Mouse (Mus musculus) left cerebral cortex, postnatal 25 days (tissue): ENCODE data around the gene Socs2. TPM values are rescaled to one million over a fixed set of nuclear protein-coding genes. Genes with fewer than 3 reads are reported as not detected.

Experiments
- DNase-seq, 2 experiments: peaks; one replicate each; pipeline ENCODE4 v3.0.0; 2022; ENCODE audit warnings: low spot score in 2 of 2, mixed read lengths in 1 of 2
- intact Hi-C: fragments of 180-260 bp; cut with DNase I; formaldehyde crosslinking; loops from one replicate; pipeline ENCODE4 v1.15.1; 2025
- total RNA-seq, 2 experiments: library from RNA; stranded (reverse); gene quantifications; 2 replicates each; pipeline ENCODE4 v1.2.3; 2021

Gene Socs2
- 10 to 100 TPM; 24.3 to 29.9 TPM for total RNA-seq

GRCm38 (mm10) chr10:95416685-95417495 lies at the start of gene Socs2:
Gene Socs2, minus strand, starts transcription at chr10:95417180.
- intact Hi-C loops = loop anchor here (2.0 to 5.0 kb wide), 5 partner anchors 55 to 426 kb away; no protein-coding TSS in a partner anchor

GRCm38 (mm10) chr10:95465485-95465896 lies 48.5 kb upstream of the Socs2 start:
- intact Hi-C loops = no loop called here
- no peak for DNase-seq

More at GRCm38 (mm10) chr10:95416685-95417495, at the start of gene Socs2:
- peak; percentile 90 to 95 for DNase-seq

GRCm38 (mm10) chr10:95464527-95464926 lies 47.5 kb upstream of the Socs2 start:
- DNase-seq = no peak

GRCm38 (mm10) chr10:95462231-95462630 lies 45.3 kb upstream of the Socs2 start:
- intact Hi-C loops = no loop called here

More at GRCm38 (mm10) chr10:95464527-95464926, 47.5 kb upstream of the Socs2 start:
- intact Hi-C loops = no loop called here

GRCm38 (mm10) chr10:95461053-95461553 lies 44.1 kb upstream of the Socs2 start:
- intact Hi-C loops = no loop called here

More at GRCm38 (mm10) chr10:95462231-95462630, 45.3 kb upstream of the Socs2 start:
- DNase-seq = no peak

GRCm38 (mm10) chr10:95458050-95458806 lies 41.2 kb upstream of the Socs2 start:
- intact Hi-C loops = no loop called here

More at GRCm38 (mm10) chr10:95461053-95461553, 44.1 kb upstream of the Socs2 start:
- DNase-seq = no peak

GRCm38 (mm10) chr10:95457367-95458049 lies 40.5 kb upstream of the Socs2 start:
- intact Hi-C loops = no loop called here
- peak in 1 of 2 experiments; percentile 24 for DNase-seq

More at GRCm38 (mm10) chr10:95458050-95458806, 41.2 kb upstream of the Socs2 start:
- no peak for DNase-seq

GRCm38 (mm10) chr10:95456103-95456502 lies 39.1 kb upstream of the Socs2 start:
- DNase-seq = no peak
- intact Hi-C loops = no loop called here

- intact Hi-C loops = no loop called here
- DNase-seq = no peak
Observed at GRCm38 (mm10) chr10:95453282-95453681, 36.3 kb upstream of the Socs2 start.

- intact Hi-C loops = no loop called here
Observed at GRCm38 (mm10) chr10:95449033-95449432, 32.1 kb upstream of the Socs2 start.

GRCm38 (mm10) chr10:95447954-95448353 lies 31.0 kb upstream of the Socs2 start:
- DNase-seq = no peak
- intact Hi-C loops = no loop called here

More at GRCm38 (mm10) chr10:95449033-95449432, 32.1 kb upstream of the Socs2 start:
- no peak for DNase-seq

GRCm38 (mm10) chr10:95445104-95446056 lies 28.4 kb upstream of the Socs2 start:
- intact Hi-C loops = no loop called here
- no peak for DNase-seq

GRCm38 (mm10) chr10:95442334-95442733 lies 25.4 kb upstream of the Socs2 start:
- intact Hi-C loops = no loop called here
- DNase-seq = no peak

GRCm38 (mm10) chr10:95440566-95440965 lies 23.6 kb upstream of the Socs2 start:
- intact Hi-C loops = no loop called here
- no peak for DNase-seq

- intact Hi-C loops = no loop called here
- DNase-seq = no peak
Observed at GRCm38 (mm10) chr10:95439718-95440339, 22.8 kb upstream of the Socs2 start.

GRCm38 (mm10) chr10:95438941-95439340 lies 22.0 kb upstream of the Socs2 start:
- DNase-seq = no peak
- intact Hi-C loops = no loop called here

GRCm38 (mm10) chr10:95430271-95430670 lies 13.3 kb upstream of the Socs2 start:
- no peak for DNase-seq
- intact Hi-C loops = no loop called here

- DNase-seq = no peak
- intact Hi-C loops = no loop called here
Observed at GRCm38 (mm10) chr10:95429111-95429510, 12.1 kb upstream of the Socs2 start.
